Mouse (Mus musculus): Measurements from ENCODE around the gene Camsap1. TPM values are rescaled to one million over a fixed set of nuclear protein-coding genes. Genes with fewer than 3 reads are reported as not detected.

The Camsap1 gene
- polyA plus RNA-seq, 1 experiment from 2014 or later: 55.6 TPM

GRCm38 (mm10) chr2:25970426-25970825 is 12.7 kb downstream of the Camsap1 start:
- Histone ChIP-seq H3K36me3 (ENCODE audit: control insufficient read depth, insufficient read depth, low read length) (peaks cover 4% of the 10 kb centered on the region), H3K9ac (ENCODE audit: low read length) (no peak overlapping the region), H3K4me3 (ENCODE audit: low read depth, low read length) (no peak overlapping the region), H3K4me2 (ENCODE audit: low read depth, low read length, severe bottlenecking) (no peak overlapping the region), H3K27ac (ENCODE audit: low read depth, low read length) (no peak overlapping the region), H3K27me3 (ENCODE audit: control insufficient read depth, insufficient read depth, low read length) (no peaks in the 10 kb centered on the region), H3K4me1 (replicated peaks; ENCODE audit: control insufficient read depth, insufficient read depth, low read length) (no peaks in the 10 kb centered on the region), H3K9me3 (ENCODE audit: control insufficient read depth, low read length) (no peaks in the 10 kb centered on the region)
- ATAC-seq (replicated peaks; ENCODE audit: low FRiP score) (no peak), DNase-seq (ENCODE audit: low spot score) (no peak)
- WGBS: 87% methylated on average over 2 of the region's 2 CpGs

GRCm38 (mm10) chr2:25969319-25969718 is 13.8 kb downstream of the Camsap1 start:
- H3K4me3 ChIP-seq (ENCODE audit: low read depth, low read length): no peak overlapping the region
- no peak overlapping the region for H3K9ac ChIP-seq (ENCODE audit: low read length)
- H3K9me3 ChIP-seq (ENCODE audit: control insufficient read depth, low read length): no peaks in the 10 kb centered on the region
- H3K27ac ChIP-seq (ENCODE audit: low read depth, low read length): no peak overlapping the region
- ATAC-seq (replicated peaks; ENCODE audit: low FRiP score) (no peak), DNase-seq (ENCODE audit: low spot score) (no peak)
- H3K4me2 ChIP-seq (ENCODE audit: low read depth, low read length, severe bottlenecking): no peak overlapping the region
- no peaks in the 10 kb centered on the region for H3K4me1 ChIP-seq (replicated peaks; ENCODE audit: control insufficient read depth, insufficient read depth, low read length)
- 88% methylated on average over 4 of the region's 4 CpGs for WGBS
- no peaks in the 10 kb centered on the region for H3K27me3 ChIP-seq (ENCODE audit: control insufficient read depth, insufficient read depth, low read length)
- H3K36me3 ChIP-seq (ENCODE audit: control insufficient read depth, insufficient read depth, low read length): peaks cover 10% of the 10 kb centered on the region

GRCm38 (mm10) chr2:25949291-25949690 is 33.8 kb downstream of the Camsap1 start:
- H3K27ac ChIP-seq (ENCODE audit: low read depth, low read length): no peak overlapping the region
- H3K4me3 ChIP-seq (ENCODE audit: low read depth, low read length): no peak overlapping the region
- no peak overlapping the region for H3K9ac ChIP-seq (ENCODE audit: low read length)
- H3K36me3 ChIP-seq (ENCODE audit: control insufficient read depth, insufficient read depth, low read length): no peaks in the 10 kb centered on the region; the same call in 1 of the 2 replicates
- H3K9me3 ChIP-seq (ENCODE audit: control insufficient read depth, low read length): no peaks in the 10 kb centered on the region
- H3K4me1 ChIP-seq (replicated peaks; ENCODE audit: control insufficient read depth, insufficient read depth, low read length): no peaks in the 10 kb centered on the region
- H3K27me3 ChIP-seq (ENCODE audit: control insufficient read depth, insufficient read depth, low read length): no peaks in the 10 kb centered on the region
- ATAC-seq (replicated peaks; ENCODE audit: low FRiP score) (no peak), DNase-seq (ENCODE audit: low spot score) (no peak)
- 95% methylated on average over 3 of the region's 3 CpGs for WGBS
- H3K4me2 ChIP-seq (ENCODE audit: low read depth, low read length, severe bottlenecking): no peak overlapping the region

DNA sequence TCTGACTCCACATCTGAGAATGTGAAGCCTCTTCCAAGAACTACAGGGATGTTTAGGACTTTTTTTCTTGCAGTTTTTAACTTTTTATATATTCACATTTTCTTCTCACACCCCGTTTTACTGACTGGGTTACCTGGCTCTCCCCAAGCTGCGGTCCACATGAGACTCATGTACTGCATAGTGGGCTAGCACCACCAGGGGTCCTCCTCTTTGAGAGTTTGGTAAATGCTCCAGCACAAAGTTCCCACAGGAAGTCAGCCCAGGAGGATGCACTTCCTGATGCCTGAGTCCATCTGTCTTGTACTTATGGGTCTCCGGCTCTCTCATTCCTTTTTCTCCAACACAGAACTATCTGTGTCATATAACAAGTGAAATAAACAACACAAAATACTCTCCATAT is 35.1 kb downstream of the Camsap1 start:
- WGBS: 94% methylated on average over 3 of the region's 3 CpGs
- H3K4me3 ChIP-seq (ENCODE audit: low read depth, low read length): no peak overlapping the region
- H3K9me3 ChIP-seq (ENCODE audit: control insufficient read depth, low read length): no peaks in the 10 kb centered on the region
- no peak for DNase-seq (ENCODE audit: low spot score)
- no peaks in the 10 kb centered on the region for H3K27me3 ChIP-seq (ENCODE audit: control insufficient read depth, insufficient read depth, low read length)
- H3K4me1 ChIP-seq (replicated peaks; ENCODE audit: control insufficient read depth, insufficient read depth, low read length): no peaks in the 10 kb centered on the region
- H3K9ac ChIP-seq (ENCODE audit: low read length): no peak overlapping the region
- ATAC-seq (replicated peaks; ENCODE audit: low FRiP score): no peak
- peaks cover 5% of the 10 kb centered on the region; the same call in 1 of the 2 replicates for H3K36me3 ChIP-seq (ENCODE audit: control insufficient read depth, insufficient read depth, low read length)
- no peak overlapping the region for H3K27ac ChIP-seq (ENCODE audit: low read depth, low read length)
- no peak overlapping the region for H3K4me2 ChIP-seq (ENCODE audit: low read depth, low read length, severe bottlenecking)

GRCm38 (mm10) chr2:25943822-25944221 is 39.3 kb downstream of the Camsap1 start:
- peaks cover 8% of the 10 kb centered on the region; the same call in 1 of the 2 replicates for H3K36me3 ChIP-seq (ENCODE audit: control insufficient read depth, insufficient read depth, low read length)
- 87% methylated on average over 2 of the region's 2 CpGs for WGBS

DNA sequence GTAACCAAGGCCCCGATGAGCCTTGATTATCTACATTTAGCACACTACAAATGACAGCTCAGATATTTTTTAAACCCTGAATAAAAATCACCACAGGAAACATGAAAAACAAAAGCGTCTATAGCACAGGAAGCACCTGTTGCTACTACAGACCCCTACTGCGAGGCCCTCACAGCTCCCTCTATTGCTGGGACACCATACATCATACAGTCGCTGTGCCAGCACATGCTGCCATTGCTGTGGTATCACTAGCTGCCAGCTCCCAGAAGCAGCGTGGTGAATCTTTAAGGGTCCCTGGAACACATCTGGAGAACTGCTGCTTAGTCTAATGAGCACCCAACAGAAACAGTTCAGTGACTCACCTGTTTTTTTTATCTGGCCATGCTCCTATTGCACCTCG is 42.6 kb downstream of the Camsap1 start:
- Histone ChIP-seq H3K36me3 (ENCODE audit: control insufficient read depth, insufficient read depth, low read length) (peaks cover 10% of the 10 kb centered on the region; the same call in 1 of the 2 replicates), H3K27me3 (ENCODE audit: control insufficient read depth, insufficient read depth, low read length) (no peaks in the 10 kb centered on the region), H3K4me3 (ENCODE audit: low read depth, low read length) (no peak overlapping the region), H3K4me1 (replicated peaks; ENCODE audit: control insufficient read depth, insufficient read depth, low read length) (no peaks in the 10 kb centered on the region), H3K27ac (ENCODE audit: low read depth, low read length) (no peak overlapping the region), H3K9ac (ENCODE audit: low read length) (no peak overlapping the region), H3K4me2 (ENCODE audit: low read depth, low read length, severe bottlenecking) (no peak overlapping the region), H3K9me3 (ENCODE audit: control insufficient read depth, low read length) (no peaks in the 10 kb centered on the region)
- ATAC-seq (replicated peaks; ENCODE audit: low FRiP score): no peak
- 92% methylated on average over 6 of the region's 6 CpGs for whole genome bisulfite sequencing
- no peak for DNase-seq (ENCODE audit: low spot score)

More at GRCm38 (mm10) chr2:25943822-25944221, 39.3 kb downstream of the Camsap1 start:
- Histone ChIP-seq H3K4me3 (ENCODE audit: low read depth, low read length) (no peak overlapping the region), H3K27me3 (ENCODE audit: control insufficient read depth, insufficient read depth, low read length) (no peaks in the 10 kb centered on the region), H3K4me2 (ENCODE audit: low read depth, low read length, severe bottlenecking) (no peak overlapping the region), H3K27ac (ENCODE audit: low read depth, low read length) (no peak overlapping the region), H3K4me1 (replicated peaks; ENCODE audit: control insufficient read depth, insufficient read depth, low read length) (no peaks in the 10 kb centered on the region), H3K9ac (ENCODE audit: low read length) (no peak overlapping the region), H3K9me3 (ENCODE audit: control insufficient read depth, low read length) (no peaks in the 10 kb centered on the region)
- no peak for DNase-seq (ENCODE audit: low spot score)
- no peak for ATAC-seq (replicated peaks; ENCODE audit: low FRiP score)

GRCm38 (mm10) chr2:25931249-25931859 is 51.7 kb downstream of the Camsap1 start:
- ATAC-seq (replicated peaks; ENCODE audit: low FRiP score): no peak
- Histone ChIP-seq H3K36me3 (ENCODE audit: control insufficient read depth, insufficient read depth, low read length) (peaks cover 9% of the 10 kb centered on the region; the same call in 1 of the 2 replicates), H3K27ac (ENCODE audit: low read depth, low read length) (no peak overlapping the region), H3K9ac (ENCODE audit: low read length) (no peak overlapping the region), H3K9me3 (ENCODE audit: control insufficient read depth, low read length) (no peaks in the 10 kb centered on the region), H3K4me2 (ENCODE audit: low read depth, low read length, severe bottlenecking) (no peak overlapping the region), H3K4me1 (replicated peaks; ENCODE audit: control insufficient read depth, insufficient read depth, low read length) (no peaks in the 10 kb centered on the region), H3K27me3 (ENCODE audit: control insufficient read depth, insufficient read depth, low read length) (no peaks in the 10 kb centered on the region), H3K4me3 (ENCODE audit: low read depth, low read length) (no peak overlapping the region)
- WGBS: 84% methylated on average over 6 of the region's 6 CpGs
- peak; percentile 61 for DNase-seq (ENCODE audit: low spot score)

DNA sequence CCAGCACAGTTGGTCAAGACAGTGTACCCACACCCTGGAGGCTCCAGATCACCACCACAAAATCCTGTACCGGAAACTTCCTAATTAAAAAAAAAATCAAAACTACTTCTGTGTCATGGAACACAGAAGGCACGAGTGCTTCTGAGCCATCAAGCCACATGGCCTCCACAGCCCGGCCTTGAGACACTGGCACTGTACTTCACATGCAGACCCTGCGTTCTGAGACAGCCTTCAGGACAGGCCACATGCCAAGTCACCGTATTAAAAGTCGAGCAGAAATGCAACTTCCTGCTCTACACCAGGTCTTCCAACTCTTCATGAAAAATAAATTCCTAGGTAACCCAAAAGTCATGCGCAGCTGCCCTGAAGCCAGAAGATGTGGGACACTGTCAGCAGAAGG is 55.3 kb downstream of the Camsap1 start:
- no peak overlapping the region for H3K27ac ChIP-seq (ENCODE audit: low read depth, low read length)
- no peaks in the 10 kb centered on the region for H3K27me3 ChIP-seq (ENCODE audit: control insufficient read depth, insufficient read depth, low read length)
- no peak overlapping the region for H3K4me3 ChIP-seq (ENCODE audit: low read depth, low read length)
- no peak overlapping the region for H3K9ac ChIP-seq (ENCODE audit: low read length)
- DNase-seq (ENCODE audit: low spot score) (no peak), ATAC-seq (replicated peaks; ENCODE audit: low FRiP score) (no peak)
- no peak overlapping the region for H3K4me2 ChIP-seq (ENCODE audit: low read depth, low read length, severe bottlenecking)
- WGBS: 95% methylated on average over 7 of the region's 7 CpGs
- peaks cover 2% of the 10 kb centered on the region; the same call in 1 of the 2 replicates for H3K36me3 ChIP-seq (ENCODE audit: control insufficient read depth, insufficient read depth, low read length)
- no peaks in the 10 kb centered on the region for H3K4me1 ChIP-seq (replicated peaks; ENCODE audit: control insufficient read depth, insufficient read depth, low read length)
- H3K9me3 ChIP-seq (ENCODE audit: control insufficient read depth, low read length): no peaks in the 10 kb centered on the region

DNA sequence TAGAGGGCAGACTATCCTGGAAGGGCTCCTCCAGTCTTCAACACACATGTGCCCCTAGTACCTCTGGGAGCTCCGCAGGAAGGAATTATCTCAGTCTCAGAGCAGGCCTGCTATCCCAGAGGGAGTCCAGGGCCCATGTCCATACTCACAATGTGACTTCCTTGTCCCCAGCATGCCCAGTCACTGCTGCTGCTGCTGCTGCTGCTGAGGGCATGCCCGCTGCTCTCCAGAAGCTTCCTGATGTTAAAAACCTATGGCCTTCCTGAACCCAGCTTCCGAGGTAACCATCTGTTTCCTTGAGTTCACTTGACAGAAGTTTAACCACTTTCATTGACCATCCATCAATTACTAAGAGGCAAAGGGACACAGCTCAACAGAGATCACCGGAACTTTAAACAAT is 58.1 kb downstream of the Camsap1 start:
- H3K4me1 ChIP-seq (replicated peaks; ENCODE audit: control insufficient read depth, insufficient read depth, low read length): no peaks in the 10 kb centered on the region
- no peaks in the 10 kb centered on the region for H3K27me3 ChIP-seq (ENCODE audit: control insufficient read depth, insufficient read depth, low read length)
- 97% methylated on average over 4 of the region's 4 CpGs for WGBS
- H3K4me2 ChIP-seq (ENCODE audit: low read depth, low read length, severe bottlenecking): no peak overlapping the region
- no peak for ATAC-seq (replicated peaks; ENCODE audit: low FRiP score)
- H3K4me3 ChIP-seq (ENCODE audit: low read depth, low read length): no peak overlapping the region
- H3K27ac ChIP-seq (ENCODE audit: low read depth, low read length): no peak overlapping the region
- no peak overlapping the region for H3K9ac ChIP-seq (ENCODE audit: low read length)
- no peaks in the 10 kb centered on the region; the same call in 1 of the 2 replicates for H3K36me3 ChIP-seq (ENCODE audit: control insufficient read depth, insufficient read depth, low read length)
- no peaks in the 10 kb centered on the region for H3K9me3 ChIP-seq (ENCODE audit: control insufficient read depth, low read length)
- DNase-seq (ENCODE audit: low spot score): no peak

All from forebrain, embryonic 11.5 days (tissue).